Mouse (Mus musculus) cerebellum, adult 9-11 months (tissue): Measurements from ENCODE around the gene Rsg1.

ENCODE experiments used
- DNase-seq: peaks from one replicate; pipeline ENCODE4 v3.0.0; 2022

The Rsg1 gene

GRCm38 (mm10) chr4:141212892-141213291 lies 864 bp upstream of the Rsg1 start:
- no peak for DNase-seq

- DNase-seq: no peak
Measured at GRCm38 (mm10) chr4:141213342-141213741, 414 bp upstream of the Rsg1 start.

- DNase-seq: peak; percentile 59
Measured at GRCm38 (mm10) chr4:141214337-141214851, 638 bp downstream of the Rsg1 start.

- no peak for DNase-seq
Measured at GRCm38 (mm10) chr4:141219583-141220213, 5.9 kb downstream of the Rsg1 start.

- no peak for DNase-seq
Measured at GRCm38 (mm10) chr4:141221848-141222247, 8.1 kb downstream of the Rsg1 start.

GRCm38 (mm10) chr4:141222752-141223151 lies 9.0 kb downstream of the Rsg1 start:
- no peak for DNase-seq

- no peak for DNase-seq
Measured at GRCm38 (mm10) chr4:141228687-141229086, 14.9 kb downstream of the Rsg1 start.

- no peak for DNase-seq
Measured at GRCm38 (mm10) chr4:141233196-141233595, 19.4 kb downstream of the Rsg1 start.

GRCm38 (mm10) chr4:141235537-141236111 lies 21.9 kb downstream of the Rsg1 start:
- DNase-seq: no peak

GRCm38 (mm10) chr4:141236856-141237255 lies 23.1 kb downstream of the Rsg1 start:
- DNase-seq: no peak

- no peak for DNase-seq
Measured at GRCm38 (mm10) chr4:141238492-141239387, 25.0 kb downstream of the Rsg1 start.

GRCm38 (mm10) chr4:141239388-141240125 lies 25.8 kb downstream of the Rsg1 start, which contains the start of gene Arhgef19:
Arhgef19 (plus strand) TSS chr4:141239499.
- DNase-seq: peak; percentile 50

GRCm38 (mm10) chr4:141240617-141241016 lies 26.9 kb downstream of the Rsg1 start:
- DNase-seq: no peak

- DNase-seq: no peak
Measured at GRCm38 (mm10) chr4:141241861-141242260, 28.1 kb downstream of the Rsg1 start.

GRCm38 (mm10) chr4:141242651-141243241 lies 29.0 kb downstream of the Rsg1 start:
- peak; percentile 40 for DNase-seq

GRCm38 (mm10) chr4:141243636-141244035 lies 29.9 kb downstream of the Rsg1 start:
- no peak for DNase-seq

- DNase-seq: no peak
Measured at GRCm38 (mm10) chr4:141244401-141244800, 30.6 kb downstream of the Rsg1 start.

- peak; percentile 52 for DNase-seq
Measured at GRCm38 (mm10) chr4:141244931-141245425, 31.2 kb downstream of the Rsg1 start.

GRCm38 (mm10) chr4:141246089-141246997 lies 32.6 kb downstream of the Rsg1 start:
- DNase-seq: no peak

- no peak for DNase-seq
Measured at GRCm38 (mm10) chr4:141246998-141247350, 33.2 kb downstream of the Rsg1 start.
